Mouse (Mus musculus): Measurements from ENCODE around the gene Sumf1.

GRCm38 (mm10) chr6:108167946-108168680 is 17.3 kb downstream of the Sumf1 start:
- TF ChIP-seq POLR2A (IDR thresholded peaks at IDR 0.05; ENCODE audit: insufficient read depth, low read depth, low read length) (no peak), CTCF (IDR thresholded peaks at IDR 0.05) (no peak), EP300 (IDR thresholded peaks at IDR 0.05; ENCODE audit: insufficient read depth, low read depth, low read length) (no peak)
